Mouse (Mus musculus) forebrain, embryonic 11.5 days (tissue): ENCODE data around the gene Map3k5. TPM values are rescaled to one million over a fixed set of nuclear protein-coding genes. Genes with fewer than 3 reads are reported as not detected.

ENCODE experiments used
- ATAC-seq: fragments of 200-750 bp; cut with Nextera tagmentation; replicated peaks from 2 replicates; pipeline ENCODE4 v1.8.0; 2017; ENCODE audit warnings: moderate TSS enrichment; ENCODE audit not compliant: low FRiP score
- DNase-seq: peaks from one replicate; pipeline ENCODE4 v3.0.0-alpha.2; 2017; ENCODE audit warnings: low spot score
- H3K27ac ChIP-seq: fragments of 300-500 bp; sonication (generic); 2 replicates; pipeline ENCODE4 v1.5.1; 2014; ENCODE audit warnings: low read depth, low read length
- H3K27me3 ChIP-seq: fragments of 300-500 bp; sonication (generic); 2 replicates; pipeline ENCODE4 v1.6.1; 2014; ENCODE audit warnings: mild to moderate bottlenecking, low read length, mixed read lengths; ENCODE audit not compliant: control insufficient read depth, insufficient read depth
- H3K36me3 ChIP-seq: fragments of 300-500 bp; sonication (generic); 2 replicates; pipeline ENCODE4 v1.6.1; 2014; ENCODE audit warnings: mild to moderate bottlenecking, low read length, moderate library complexity, mixed read lengths; ENCODE audit not compliant: control insufficient read depth, insufficient read depth
- H3K4me1 ChIP-seq: fragments of 300-500 bp; sonication (generic); replicated peaks from 2 replicates; pipeline ENCODE4 v1.6.1; 2014; ENCODE audit warnings: low read length, mixed read lengths; ENCODE audit not compliant: control insufficient read depth, insufficient read depth
- H3K4me2 ChIP-seq: fragments of 300-500 bp; sonication (generic); 2 replicates; pipeline ENCODE4 v1.6.1; 2014; ENCODE audit warnings: low read depth, mild to moderate bottlenecking, low read length, moderate library complexity, mixed read lengths; ENCODE audit not compliant: severe bottlenecking
- H3K4me3 ChIP-seq: fragments of 300-500 bp; sonication (generic); 2 replicates; pipeline ENCODE4 v1.5.1; 2014; ENCODE audit warnings: low read depth, low read length
- H3K9ac ChIP-seq: fragments of 300-500 bp; sonication (generic); 2 replicates; pipeline ENCODE4 v1.6.1; 2014; ENCODE audit warnings: low read length
- H3K9me3 ChIP-seq: fragments of 300-500 bp; sonication (generic); 2 replicates; pipeline ENCODE4 v1.6.1; 2016; ENCODE audit warnings: low read length, mixed read lengths; ENCODE audit not compliant: control insufficient read depth
- WGBS: fragments of 180-500 bp; shearing (Covaris S2); extraction: QIAGEN DNeasy Blood & Tissue Kit; methylation state at CpG from one replicate; pipeline ENCODE4 v1.1.7; 2014; 5-methylcytosine and 5-hydroxymethylcytosine counted together
- polyA plus RNA-seq: library from polyadenylated mRNA; unstranded; fragments of >200 nt; fragmentation: Nextera tagmentation; extraction: Ambion mirVana; gene quantifications from 2 replicates; pipeline ENCODE4 v1.2.1, GENCODE M21; 2014

Map3k5 gene
- polyA plus RNA-seq, 1 experiment from 2014 or later = 0.49 TPM

DNA sequence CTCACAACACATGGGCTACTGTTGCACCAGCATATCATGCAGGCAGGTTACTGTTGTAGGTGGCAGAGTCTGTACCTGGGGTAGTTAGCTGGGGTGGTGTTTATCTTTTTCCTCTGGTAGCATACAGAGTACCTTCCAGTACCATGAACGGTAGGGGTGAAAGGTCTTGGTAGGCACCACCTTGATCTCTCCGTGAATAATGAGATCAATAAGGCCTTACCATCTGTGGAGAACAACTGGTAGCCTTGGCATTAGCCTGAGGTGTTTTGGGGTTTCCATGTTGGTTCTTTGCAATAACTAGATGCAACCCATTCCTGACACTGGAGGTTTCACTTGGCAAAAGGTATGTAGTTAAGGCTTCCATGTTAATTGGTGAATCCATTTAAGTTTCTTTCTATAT, 109.8 kb downstream of the Map3k5 start:
- Histone ChIP-seq H3K27ac (no peak overlapping the region), H3K9me3 (no peaks in the 10 kb centered on the region), H3K9ac (no peak overlapping the region), H3K36me3 (no peaks in the 10 kb centered on the region), H3K27me3 (no peaks in the 10 kb centered on the region), H3K4me1 (no peaks in the 10 kb centered on the region), H3K4me3 (no peak overlapping the region), H3K4me2 (no peak overlapping the region)
- ATAC-seq (no peak), DNase-seq (no peak)
- WGBS = 92% methylated on average over 2 of the region's 2 CpGs

DNA sequence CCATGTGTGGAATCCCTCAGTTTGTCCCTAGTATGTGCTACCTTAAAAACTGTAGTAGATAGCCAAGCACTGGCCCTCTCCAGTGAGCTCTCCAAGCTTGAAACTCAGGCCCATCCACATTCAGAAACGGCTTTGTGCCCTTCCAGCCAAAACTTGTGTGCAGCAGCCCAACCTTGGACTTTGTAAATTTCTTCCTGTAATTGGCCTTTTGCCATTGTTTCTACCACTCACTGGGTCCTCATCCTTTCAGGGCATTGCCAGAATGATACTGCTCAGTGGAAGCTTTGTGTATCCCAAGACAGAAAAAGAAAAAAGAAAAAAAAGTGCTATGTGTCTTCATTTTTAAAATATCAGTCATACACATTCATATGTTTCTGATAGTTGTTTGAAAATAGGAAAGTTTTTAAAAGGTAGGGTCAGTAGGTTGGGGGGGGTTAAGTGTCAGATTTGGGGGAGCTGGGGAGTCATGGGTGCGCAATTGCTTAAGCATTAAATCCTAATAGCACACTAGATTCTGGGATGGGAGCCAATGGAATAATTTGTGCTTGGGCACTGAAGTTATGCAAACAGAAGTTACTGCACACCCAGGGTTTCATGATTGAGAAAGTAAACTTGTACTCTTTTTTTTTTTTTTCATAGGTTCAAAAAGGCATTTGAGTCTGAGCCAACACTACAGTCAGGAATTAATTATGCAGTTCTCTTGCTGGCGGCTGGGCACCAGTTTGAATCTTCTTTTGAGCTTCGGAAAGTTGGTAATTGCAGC, 111.6 kb downstream of the Map3k5 start:
- Histone ChIP-seq H3K4me1 (no peaks in the 10 kb centered on the region), H3K9me3 (no peaks in the 10 kb centered on the region), H3K4me3 (no peak overlapping the region), H3K27ac (no peak overlapping the region), H3K36me3 (no peaks in the 10 kb centered on the region), H3K9ac (no peak overlapping the region), H3K27me3 (no peaks in the 10 kb centered on the region), H3K4me2 (no peak overlapping the region)
- DNase-seq (no peak), ATAC-seq (no peak)
- WGBS = 86% methylated on average over 4 of the region's 4 CpGs

DNA sequence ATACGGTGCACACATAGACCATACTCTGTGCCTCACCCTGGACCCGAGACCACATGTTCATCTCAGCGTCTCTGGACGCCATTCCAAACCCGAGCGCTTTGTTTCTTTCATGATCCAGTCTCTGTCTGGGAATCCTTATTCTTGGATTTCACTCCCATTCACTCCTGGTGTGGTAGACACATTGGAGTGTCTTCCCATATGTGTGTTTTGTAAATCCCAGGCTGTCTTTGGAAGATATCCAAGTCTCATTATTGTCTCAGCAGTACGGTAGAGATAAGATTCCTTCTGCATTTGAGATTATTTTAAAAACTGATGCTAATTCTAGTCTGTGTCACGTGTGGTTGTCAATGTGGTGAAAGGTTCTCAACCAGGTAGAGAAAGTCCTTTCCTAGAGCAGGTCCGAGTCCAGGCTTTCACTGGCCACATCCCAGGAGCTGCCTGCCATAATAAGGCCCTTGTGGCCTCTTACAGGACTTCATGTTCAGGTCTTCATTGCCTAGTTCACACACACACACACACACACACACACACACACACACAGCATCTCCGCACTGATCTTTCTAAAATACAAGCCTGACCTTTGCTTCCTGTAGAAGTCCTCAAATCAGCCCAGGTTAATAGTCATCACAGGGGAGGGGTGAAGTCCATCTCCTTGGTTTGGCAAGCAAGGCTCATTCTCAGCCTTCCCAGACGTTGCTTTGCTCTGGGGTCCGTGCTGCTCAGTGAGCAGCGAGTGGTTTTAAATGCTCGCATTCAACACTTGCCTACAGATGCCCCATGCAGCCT, 122.8 kb downstream of the Map3k5 start:
- no peaks in the 10 kb centered on the region for H3K27me3 ChIP-seq
- H3K9me3 ChIP-seq = no peaks in the 10 kb centered on the region
- no peak overlapping the region for H3K4me2 ChIP-seq
- WGBS = 92% methylated on average over 14 of the region's 14 CpGs
- no peaks in the 10 kb centered on the region for H3K36me3 ChIP-seq
- DNase-seq (no peak), ATAC-seq (no peak)
- H3K4me3 ChIP-seq = no peak overlapping the region
- H3K9ac ChIP-seq = no peak overlapping the region
- no peaks in the 10 kb centered on the region for H3K4me1 ChIP-seq
- H3K27ac ChIP-seq = no peak overlapping the region

DNA sequence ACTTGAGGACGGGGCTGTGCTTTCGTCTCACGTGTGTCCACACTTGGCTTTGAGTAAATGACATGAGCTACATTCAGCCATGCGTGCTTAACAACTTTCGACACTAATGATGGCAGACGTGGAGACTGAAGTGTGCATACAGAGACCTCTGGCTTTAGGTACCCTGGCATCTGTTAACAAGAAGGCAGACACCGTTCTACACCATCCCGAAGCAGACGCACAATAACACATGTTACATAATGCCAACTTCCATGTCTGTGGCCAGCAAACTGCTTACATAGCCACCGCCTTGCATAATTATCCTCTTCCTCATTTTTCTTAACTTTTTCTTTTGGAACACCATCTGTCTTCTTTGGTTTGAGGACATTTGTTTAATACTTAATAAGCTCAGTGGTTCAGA, 123.8 kb downstream of the Map3k5 start:
- H3K27me3 ChIP-seq = no peaks in the 10 kb centered on the region
- ATAC-seq (no peak), DNase-seq (no peak)
- no peak overlapping the region for H3K4me3 ChIP-seq
- WGBS = 90% methylated on average over 10 of the region's 10 CpGs
- H3K9me3 ChIP-seq = no peaks in the 10 kb centered on the region
- no peak overlapping the region for H3K9ac ChIP-seq
- H3K4me1 ChIP-seq = no peaks in the 10 kb centered on the region
- H3K27ac ChIP-seq = no peak overlapping the region
- H3K4me2 ChIP-seq = no peak overlapping the region
- no peaks in the 10 kb centered on the region for H3K36me3 ChIP-seq

DNA sequence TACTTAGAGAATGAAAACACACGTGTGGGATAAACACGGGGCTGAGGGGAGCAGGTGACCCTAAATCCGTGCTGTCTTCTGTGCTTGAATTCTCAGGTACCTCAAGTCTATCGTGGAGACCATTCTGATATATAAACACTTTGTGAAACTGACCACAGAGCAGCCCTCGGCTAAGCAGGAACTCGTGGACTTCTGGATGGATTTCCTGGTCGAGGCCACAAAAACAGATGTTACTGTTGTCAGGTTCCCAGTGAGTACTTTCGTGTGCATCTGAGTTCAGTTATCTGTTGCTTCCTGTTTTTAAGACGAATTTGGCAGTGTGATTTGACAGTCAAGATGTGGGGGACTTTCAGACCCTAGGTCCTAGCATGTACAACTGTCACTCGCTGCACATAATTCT, 124.6 kb downstream of the Map3k5 start:
- no peak for DNase-seq
- Histone ChIP-seq H3K36me3 (no peaks in the 10 kb centered on the region), H3K4me3 (no peak overlapping the region), H3K9ac (no peak overlapping the region), H3K4me2 (no peak overlapping the region), H3K27me3 (no peaks in the 10 kb centered on the region), H3K27ac (no peak overlapping the region), H3K4me1 (no peaks in the 10 kb centered on the region), H3K9me3 (no peaks in the 10 kb centered on the region)
- 88% methylated on average over 10 of the region's 10 CpGs for WGBS
- no peak for ATAC-seq

DNA sequence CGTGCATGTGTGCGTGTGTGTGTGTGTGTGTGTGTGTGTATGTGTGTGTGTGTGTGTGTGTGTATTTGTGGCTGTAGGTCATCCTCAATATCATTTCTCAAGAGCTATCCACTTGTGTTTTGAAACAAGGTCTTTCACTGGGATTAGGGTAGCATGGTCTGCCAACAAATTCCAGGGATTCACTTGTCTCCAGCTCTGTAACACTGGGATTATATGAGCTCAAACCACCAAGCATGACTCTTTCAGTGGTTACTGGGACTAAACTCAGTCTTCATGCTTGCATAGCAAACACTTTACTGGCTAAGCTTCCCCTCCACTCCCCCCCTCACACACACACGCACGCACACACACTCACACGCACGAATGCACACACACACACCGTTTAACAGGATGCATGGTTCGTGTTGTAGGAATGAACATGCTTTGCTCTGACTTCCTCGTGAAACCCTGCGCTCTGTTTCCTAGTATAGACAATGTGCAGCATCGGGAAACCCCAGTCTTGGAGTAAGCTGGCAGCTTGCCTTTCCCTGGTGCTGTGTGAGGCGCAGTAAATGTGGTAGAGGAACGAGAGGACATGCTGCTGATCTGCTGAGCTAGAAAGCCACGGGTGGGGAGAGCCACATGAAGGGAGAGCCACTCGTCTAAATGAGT, 126.2 kb downstream of the Map3k5 start:
- WGBS = 80% methylated on average over 15 of the region's 15 CpGs
- no peak overlapping the region for H3K4me3 ChIP-seq
- no peaks in the 10 kb centered on the region for H3K9me3 ChIP-seq
- DNase-seq (no peak), ATAC-seq (no peak)
- no peak overlapping the region for H3K27ac ChIP-seq
- H3K27me3 ChIP-seq = no peaks in the 10 kb centered on the region
- H3K4me1 ChIP-seq = no peaks in the 10 kb centered on the region
- no peak overlapping the region for H3K9ac ChIP-seq
- H3K36me3 ChIP-seq = no peaks in the 10 kb centered on the region
- H3K4me2 ChIP-seq = no peak overlapping the region

DNA sequence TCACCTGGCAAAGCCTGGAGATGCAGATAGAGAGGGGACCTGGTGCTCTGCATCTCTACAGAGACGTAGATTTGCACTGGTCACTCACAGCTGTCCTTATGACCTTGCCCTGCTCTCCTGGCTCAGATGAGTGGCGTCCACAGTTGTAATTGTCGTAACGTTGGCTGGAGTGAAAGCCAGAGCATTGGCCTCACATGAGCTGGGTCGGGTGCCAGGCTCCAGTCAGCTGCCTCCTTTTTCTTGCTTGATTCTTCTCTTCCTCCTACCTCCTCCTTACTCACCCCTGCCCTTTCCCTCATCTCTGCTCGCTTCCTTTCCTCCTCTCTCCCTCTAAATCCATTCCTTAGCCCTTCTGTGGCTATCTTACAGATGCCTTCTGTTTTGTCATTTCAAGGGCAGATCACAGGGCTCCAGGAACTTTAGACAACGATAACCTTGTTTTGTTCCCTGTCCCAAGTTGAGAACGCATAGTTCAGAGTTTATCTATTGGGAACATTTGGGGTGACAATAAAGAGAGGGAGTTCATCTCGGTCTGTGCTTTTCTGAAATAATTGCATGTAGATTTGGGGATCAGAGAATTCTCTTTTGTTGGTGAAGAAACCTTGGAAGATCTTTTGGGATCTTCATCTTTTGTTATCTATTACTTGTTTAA, 130.4 kb downstream of the Map3k5 start:
- H3K9ac ChIP-seq = no peak overlapping the region
- no peak for DNase-seq
- H3K36me3 ChIP-seq = no peaks in the 10 kb centered on the region
- no peaks in the 10 kb centered on the region for H3K9me3 ChIP-seq
- H3K4me3 ChIP-seq = no peak overlapping the region
- no peaks in the 10 kb centered on the region for H3K4me1 ChIP-seq
- ATAC-seq = no peak
- H3K27ac ChIP-seq = no peak overlapping the region
- no peak overlapping the region for H3K4me2 ChIP-seq
- WGBS = 84% methylated on average over 9 of the region's 9 CpGs
- H3K27me3 ChIP-seq = no peaks in the 10 kb centered on the region

DNA sequence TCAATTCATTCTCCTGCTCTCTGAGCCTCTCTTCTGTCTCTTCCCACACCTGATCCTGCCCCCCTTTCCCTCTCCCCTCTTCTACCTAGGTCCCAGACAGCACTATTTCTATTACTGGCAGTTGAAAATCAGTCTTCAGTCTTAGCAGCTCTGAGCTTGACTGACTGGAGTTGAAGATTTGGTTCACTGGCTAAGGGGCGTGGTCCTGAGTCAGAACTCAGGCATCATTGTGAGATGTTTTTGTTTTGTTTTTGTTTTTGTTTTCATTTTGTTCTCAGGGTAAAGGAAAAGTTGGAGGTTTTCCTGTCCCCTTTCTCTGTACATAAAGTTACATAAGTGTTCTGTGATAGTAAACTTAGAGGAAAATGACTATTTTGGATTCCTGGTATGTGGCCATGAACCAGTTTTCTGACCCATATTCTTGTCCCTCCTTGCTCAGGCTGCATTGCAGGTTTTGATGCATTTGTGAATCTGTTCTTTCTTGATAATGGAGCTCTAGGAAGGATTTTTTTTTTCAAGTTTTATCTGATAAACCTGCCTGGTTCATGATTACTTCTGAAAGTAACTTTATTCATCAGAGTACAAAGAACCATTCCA, 131.9 kb downstream of the Map3k5 start:
- no peak for ATAC-seq
- DNase-seq = no peak
- no peak overlapping the region for H3K27ac ChIP-seq
- H3K36me3 ChIP-seq = no peaks in the 10 kb centered on the region
- H3K4me2 ChIP-seq = no peak overlapping the region
- H3K4me3 ChIP-seq = no peak overlapping the region
- H3K9me3 ChIP-seq = no peaks in the 10 kb centered on the region
- H3K9ac ChIP-seq = no peak overlapping the region
- 88% methylated on average over 1 of the region's 1 CpGs for WGBS
- no peaks in the 10 kb centered on the region for H3K4me1 ChIP-seq
- no peaks in the 10 kb centered on the region for H3K27me3 ChIP-seq
